Mouse (Mus musculus) hindbrain, embryonic 12.5 days (tissue): Measurements from ENCODE around the gene Olfr1410. TPM values are rescaled to one million over a fixed set of nuclear protein-coding genes. Genes with fewer than 3 reads are reported as not detected.

Experiments used
- ATAC-seq: fragments of 200-750 bp; cut with Nextera tagmentation; 2 replicates; pipeline ENCODE4 v1.8.0; 2017; ENCODE audit warnings: moderate TSS enrichment; ENCODE audit not compliant: low FRiP score
- H3K27ac ChIP-seq: fragments of 300-500 bp; sonication (generic); 2 replicates; pipeline ENCODE4 v1.5.1; 2016; ENCODE audit warnings: mild to moderate bottlenecking
- H3K27me3 ChIP-seq: fragments of 300-500 bp; sonication (generic); 2 replicates; pipeline ENCODE4 v1.6.1; 2016; ENCODE audit warnings: mild to moderate bottlenecking
- H3K36me3 ChIP-seq: fragments of 300-500 bp; sonication (generic); 2 replicates; pipeline ENCODE4 v1.6.1; 2016; ENCODE audit warnings: mild to moderate bottlenecking
- H3K4me1 ChIP-seq: fragments of 300-500 bp; sonication (generic); 2 replicates; pipeline ENCODE4 v1.6.1; 2016
- H3K4me2 ChIP-seq: fragments of 300-500 bp; sonication (generic); replicated peaks from 2 replicates; pipeline ENCODE4 v1.6.1; 2016; ENCODE audit warnings: mild to moderate bottlenecking
- H3K4me3 ChIP-seq: fragments of 300-500 bp; sonication (generic); 2 replicates; pipeline ENCODE4 v1.5.1; 2016; ENCODE audit warnings: mild to moderate bottlenecking
- H3K9ac ChIP-seq: fragments of 300-500 bp; sonication (generic); 2 replicates; pipeline ENCODE4 v1.6.1; 2016; ENCODE audit warnings: mild to moderate bottlenecking, moderate library complexity
- H3K9me3 ChIP-seq: fragments of 300-500 bp; sonication (generic); replicated peaks from 2 replicates; pipeline ENCODE4 v1.6.1; 2016; ENCODE audit warnings: mild to moderate bottlenecking
- WGBS: fragments of 180-500 bp; shearing (Covaris S2); methylation state at CpG from one replicate; pipeline ENCODE4 v1.1.7; 2016; 5-methylcytosine and 5-hydroxymethylcytosine counted together
- polyA plus RNA-seq: library from polyadenylated mRNA; unstranded; fragments of >200 nt; fragmentation: Nextera tagmentation; extraction: Ambion mirVana; gene quantifications from 2 replicates; pipeline ENCODE4 v1.2.1, GENCODE M21; 2016

The Olfr1410 gene
- not detected in 2 replicates for polyA plus RNA-seq

DNA sequence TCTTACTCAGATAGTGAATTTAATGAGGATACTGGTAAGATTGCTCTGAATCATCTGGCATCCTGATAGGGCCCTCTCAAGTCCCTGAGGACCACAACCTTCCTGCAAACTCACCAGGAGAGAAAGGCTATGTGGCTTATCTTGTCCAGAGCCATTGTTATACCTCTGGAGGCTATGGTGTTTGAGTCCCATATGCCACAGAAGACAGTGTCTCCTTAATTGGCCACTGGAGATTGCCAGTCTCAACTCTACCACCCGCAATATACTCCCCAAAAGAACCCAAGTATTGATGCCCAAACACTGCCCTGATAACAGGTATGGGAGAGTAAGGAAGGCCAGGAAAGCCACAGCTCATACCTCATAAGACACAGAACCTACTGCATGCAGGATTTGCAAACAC is at the start of gene Olfr1410:
Gene Olfr1410 (plus strand): TSS at position 301 of the 400 bp plus-strand sequence.
- H3K36me3 ChIP-seq = no peaks in the 10 kb centered on the region
- WGBS = 93% methylated on average over 1 of the region's 1 CpGs
- H3K4me2 ChIP-seq = no peak within 1 kb of the TSS
- no peak within 1 kb of the TSS for H3K9ac ChIP-seq
- no peaks in the 10 kb centered on the region for H3K4me1 ChIP-seq
- H3K27me3 ChIP-seq = no peaks in the 10 kb centered on the region
- H3K4me3 ChIP-seq = no peak within 1 kb of the TSS
- no peak within 1 kb of the TSS for H3K27ac ChIP-seq
- H3K9me3 ChIP-seq = no peaks in the 10 kb centered on the region
- ATAC-seq = no peak

DNA sequence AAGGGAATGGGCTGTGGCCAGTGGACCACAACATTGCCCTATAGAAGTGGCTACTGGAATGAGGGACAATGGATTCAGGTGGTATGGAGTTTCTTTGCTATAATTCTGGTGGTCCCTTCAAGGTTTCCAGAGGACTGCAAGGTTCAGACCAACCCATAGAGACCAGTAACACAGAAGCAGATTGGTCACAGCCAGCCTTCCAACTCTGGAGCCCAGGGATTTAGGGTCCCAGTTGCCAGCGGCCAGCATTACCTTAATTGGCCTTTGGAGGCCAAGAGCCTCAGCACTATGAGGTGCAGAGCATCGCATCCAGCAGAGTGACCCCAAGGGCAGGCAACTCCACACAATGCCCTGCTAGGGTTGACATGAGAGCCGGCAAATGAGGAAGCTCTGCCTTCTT is 34.6 kb upstream of the Olfr1410 start, which contains the start of gene Olfr1413:
Gene Olfr1413 (plus strand): TSS at position 301 of the 400 bp plus-strand sequence.
- H3K4me3 ChIP-seq = no peak within 1 kb of the TSS
- H3K36me3 ChIP-seq = no peaks in the 10 kb centered on the region
- no peaks in the 10 kb centered on the region for H3K27me3 ChIP-seq
- no peaks in the 10 kb centered on the region for H3K4me1 ChIP-seq
- H3K4me2 ChIP-seq = no peak within 1 kb of the TSS
- no peaks in the 10 kb centered on the region for H3K9me3 ChIP-seq
- H3K9ac ChIP-seq = no peak within 1 kb of the TSS
- no peak within 1 kb of the TSS for H3K27ac ChIP-seq
- no peak for ATAC-seq
- WGBS = 78% methylated on average over 3 of the region's 3 CpGs

DNA sequence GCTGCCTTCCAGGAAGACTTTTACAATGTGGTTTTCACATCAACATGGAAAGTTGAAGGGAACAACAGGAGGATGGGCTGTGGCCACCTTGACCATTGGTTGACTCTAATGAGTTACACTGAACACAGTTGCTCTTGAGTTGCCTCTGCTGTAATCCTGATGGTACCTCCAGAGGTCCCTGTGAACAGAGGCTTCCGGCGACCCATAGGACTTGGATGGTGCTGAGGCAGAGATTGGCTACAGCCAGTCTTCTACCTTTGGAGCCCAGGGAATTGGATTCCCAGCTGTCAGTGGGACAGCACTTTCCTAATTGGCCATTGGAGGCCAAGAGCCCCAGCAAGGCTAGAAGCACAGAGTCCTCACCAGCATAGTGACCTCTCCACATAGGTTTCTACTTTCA is 20.1 kb upstream of the Olfr1410 start, which contains the start of gene Olfr1412:
Gene Olfr1412 (plus strand): TSS at position 301 of the 400 bp plus-strand sequence.
- no peaks in the 10 kb centered on the region for H3K27me3 ChIP-seq
- H3K27ac ChIP-seq = no peak within 1 kb of the TSS
- H3K36me3 ChIP-seq = no peaks in the 10 kb centered on the region
- H3K4me2 ChIP-seq = no peak within 1 kb of the TSS
- ATAC-seq = no peak
- H3K9me3 ChIP-seq = no peaks in the 10 kb centered on the region
- no peak within 1 kb of the TSS for H3K4me3 ChIP-seq
- H3K9ac ChIP-seq = no peak within 1 kb of the TSS
- WGBS = 88% methylated on average over 2 of the region's 2 CpGs
- no peaks in the 10 kb centered on the region for H3K4me1 ChIP-seq

DNA sequence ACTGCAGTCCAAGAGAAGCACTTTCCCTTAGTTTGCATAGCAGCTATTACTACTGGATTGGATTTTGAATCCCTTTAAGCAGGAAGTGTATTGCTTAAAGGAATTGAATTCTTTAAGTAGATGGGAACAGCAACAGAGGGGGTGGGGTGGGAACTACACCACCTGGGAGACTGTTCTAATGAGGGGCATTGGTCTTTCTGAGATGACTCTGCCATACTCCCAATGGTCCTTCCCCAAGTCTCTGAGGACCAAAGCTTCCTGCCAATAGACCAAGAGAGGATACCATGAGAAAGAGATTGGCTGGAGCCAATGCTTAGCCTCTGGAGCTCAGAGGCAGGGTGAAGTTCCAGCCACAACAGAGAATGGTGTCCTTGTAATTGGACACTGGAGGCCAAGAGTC is 11.5 kb upstream of the Olfr1410 start, which contains the start of gene Olfr1411:
Gene Olfr1411 (plus strand): TSS at position 301 of the 400 bp plus-strand sequence.
- Histone ChIP-seq H3K9me3 (no peaks in the 10 kb centered on the region), H3K4me2 (no peak within 1 kb of the TSS), H3K27ac (no peak within 1 kb of the TSS), H3K27me3 (no peaks in the 10 kb centered on the region), H3K4me3 (no peak within 1 kb of the TSS), H3K4me1 (no peaks in the 10 kb centered on the region), H3K9ac (no peak within 1 kb of the TSS), H3K36me3 (no peaks in the 10 kb centered on the region)
- ATAC-seq = no peak

DNA sequence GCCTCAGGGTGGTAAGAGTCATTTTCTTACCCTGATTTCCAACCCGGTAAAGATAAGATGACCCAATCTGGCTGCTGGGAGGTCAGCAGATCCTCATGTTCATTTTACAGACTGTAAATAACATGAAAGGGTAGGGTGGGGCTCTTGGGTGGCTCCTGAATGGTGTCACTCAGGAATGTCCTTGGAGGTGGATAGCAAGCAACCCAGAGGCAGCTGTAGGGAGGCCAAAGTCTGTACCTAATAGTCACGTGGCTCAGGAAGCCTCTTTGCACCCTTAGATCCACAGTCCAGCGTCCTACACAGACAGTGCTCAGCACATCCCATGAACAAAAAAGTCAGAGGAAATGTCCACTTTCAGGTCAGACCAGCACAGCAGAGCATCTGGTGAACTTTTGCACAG is 9.6 kb upstream of the Olfr1410 start:
- H3K4me1 ChIP-seq = no peaks in the 10 kb centered on the region
- no peak overlapping the region for H3K4me2 ChIP-seq
- H3K27me3 ChIP-seq = no peaks in the 10 kb centered on the region
- H3K4me3 ChIP-seq = no peak overlapping the region
- H3K9me3 ChIP-seq = no peaks in the 10 kb centered on the region
- H3K27ac ChIP-seq = no peak overlapping the region
- no peaks in the 10 kb centered on the region for H3K36me3 ChIP-seq
- ATAC-seq = no peak
- H3K9ac ChIP-seq = no peak overlapping the region
- WGBS = 92% methylated on average over 3 of the region's 3 CpGs

DNA sequence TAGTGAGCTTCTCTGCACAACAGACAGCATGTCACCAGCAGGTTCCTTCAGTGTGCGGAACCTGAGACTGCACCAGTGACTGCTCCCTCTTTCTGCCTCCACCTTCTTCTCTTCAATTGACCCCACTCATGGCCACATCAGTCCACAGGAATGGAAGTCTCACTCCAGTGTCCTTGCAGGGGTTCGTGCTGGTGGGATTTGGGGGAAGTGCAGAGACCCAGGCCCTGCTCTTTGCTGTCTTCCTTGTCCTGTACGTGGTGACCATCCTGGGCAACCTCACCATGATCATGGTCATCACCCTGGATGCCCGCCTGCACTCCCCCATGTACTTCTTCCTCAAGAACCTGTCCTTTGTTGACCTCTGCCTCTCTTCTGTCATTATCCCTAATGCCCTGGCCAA is 2.1 kb downstream of the Olfr1410 start:
- 76% methylated on average over 4 of the region's 4 CpGs for WGBS
- Histone ChIP-seq H3K27me3 (peaks cover 10% of the 10 kb centered on the region), H3K4me3 (no peak overlapping the region), H3K27ac (no peak overlapping the region), H3K4me1 (no peaks in the 10 kb centered on the region), H3K9ac (no peak overlapping the region), H3K36me3 (no peaks in the 10 kb centered on the region), H3K4me2 (no peak overlapping the region), H3K9me3 (no peaks in the 10 kb centered on the region)
- no peak for ATAC-seq

DNA sequence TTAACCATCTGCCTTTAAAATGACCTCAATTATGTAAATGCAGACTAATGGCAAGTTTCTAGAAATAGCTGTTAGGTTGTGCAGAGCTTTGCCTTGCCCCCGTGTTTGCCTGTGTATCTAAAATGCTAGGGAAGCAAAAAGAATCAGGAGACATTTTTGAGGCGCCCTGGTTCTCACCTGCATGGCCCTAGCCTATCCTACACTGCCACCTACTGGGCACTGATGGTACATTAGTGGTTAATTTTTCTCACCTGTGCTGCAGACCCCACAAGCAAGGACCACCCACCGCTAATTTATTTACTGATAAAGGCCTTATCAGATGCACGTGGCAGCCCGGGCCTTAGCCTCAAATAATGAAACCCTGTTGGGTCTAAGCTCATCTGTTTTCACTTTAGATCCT is 5.4 kb downstream of the Olfr1410 start:
- H3K9ac ChIP-seq = no peak overlapping the region
- peaks cover 3% of the 10 kb centered on the region; the same call in 1 of the 2 replicates for H3K4me1 ChIP-seq
- WGBS = 9% methylated on average over 5 of the region's 5 CpGs
- H3K4me2 ChIP-seq = no peak overlapping the region
- no peak for ATAC-seq
- H3K9me3 ChIP-seq = no peaks in the 10 kb centered on the region
- no peak overlapping the region for H3K4me3 ChIP-seq
- peaks cover 10% of the 10 kb centered on the region for H3K27me3 ChIP-seq
- no peak overlapping the region for H3K27ac ChIP-seq
- H3K36me3 ChIP-seq = no peaks in the 10 kb centered on the region

DNA sequence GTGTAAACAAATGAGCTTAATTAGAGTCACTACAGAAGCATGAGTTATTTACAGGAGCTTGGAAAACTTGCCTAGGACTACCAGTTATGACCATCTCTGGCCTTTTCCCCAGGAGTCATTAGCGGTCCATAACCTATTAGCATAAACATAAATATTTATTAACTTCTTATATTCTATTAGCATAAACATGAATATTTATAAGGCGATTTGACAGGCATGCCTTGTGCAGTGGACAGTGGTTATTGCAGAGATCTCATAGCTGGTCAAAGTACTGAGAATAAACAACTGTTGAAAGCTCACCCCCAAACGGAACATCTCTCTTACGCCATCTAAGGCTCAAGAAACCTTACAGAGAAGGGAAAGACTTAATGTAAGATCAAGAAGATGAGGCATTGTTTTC is 7.6 kb downstream of the Olfr1410 start:
- H3K9ac ChIP-seq = no peak overlapping the region
- WGBS = 37% methylated on average over 4 of the region's 4 CpGs
- H3K4me1 ChIP-seq = peaks cover 3% of the 10 kb centered on the region; the same call in 1 of the 2 replicates
- peaks cover 10% of the 10 kb centered on the region for H3K27me3 ChIP-seq
- H3K9me3 ChIP-seq = no peaks in the 10 kb centered on the region
- H3K36me3 ChIP-seq = no peaks in the 10 kb centered on the region
- no peak overlapping the region for H3K27ac ChIP-seq
- peak; percentile 60; the same call in 1 of the 2 replicates for ATAC-seq
- H3K4me3 ChIP-seq = no peak overlapping the region
- no peak overlapping the region for H3K4me2 ChIP-seq

DNA sequence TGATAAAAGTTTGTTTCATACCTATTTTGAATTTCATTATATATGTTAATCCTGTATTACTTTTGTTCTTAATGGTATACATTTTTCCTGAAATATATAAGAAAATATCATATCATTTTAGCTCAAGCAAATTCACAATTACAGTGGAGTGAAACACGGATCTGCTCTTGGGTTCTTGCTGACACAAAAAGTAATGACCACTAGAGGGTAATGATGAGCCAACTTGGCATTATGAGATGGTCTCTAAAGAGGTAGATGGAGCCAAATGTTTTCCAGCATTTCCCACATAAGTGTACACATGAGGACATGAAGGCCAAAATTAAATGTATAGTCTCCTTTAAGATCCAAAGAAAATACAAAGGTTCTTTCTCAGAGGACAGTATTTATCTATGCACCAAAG is 8.9 kb downstream of the Olfr1410 start:
- ATAC-seq = no peak
- no peak overlapping the region for H3K4me2 ChIP-seq
- WGBS = 13% methylated on average over 1 of the region's 1 CpGs
- peaks cover 10% of the 10 kb centered on the region for H3K27me3 ChIP-seq
- H3K4me3 ChIP-seq = no peak overlapping the region
- H3K9ac ChIP-seq = no peak overlapping the region
- no peaks in the 10 kb centered on the region for H3K9me3 ChIP-seq
- no peak overlapping the region for H3K27ac ChIP-seq
- peaks cover 3% of the 10 kb centered on the region; the same call in 1 of the 2 replicates for H3K4me1 ChIP-seq
- H3K36me3 ChIP-seq = no peaks in the 10 kb centered on the region

DNA sequence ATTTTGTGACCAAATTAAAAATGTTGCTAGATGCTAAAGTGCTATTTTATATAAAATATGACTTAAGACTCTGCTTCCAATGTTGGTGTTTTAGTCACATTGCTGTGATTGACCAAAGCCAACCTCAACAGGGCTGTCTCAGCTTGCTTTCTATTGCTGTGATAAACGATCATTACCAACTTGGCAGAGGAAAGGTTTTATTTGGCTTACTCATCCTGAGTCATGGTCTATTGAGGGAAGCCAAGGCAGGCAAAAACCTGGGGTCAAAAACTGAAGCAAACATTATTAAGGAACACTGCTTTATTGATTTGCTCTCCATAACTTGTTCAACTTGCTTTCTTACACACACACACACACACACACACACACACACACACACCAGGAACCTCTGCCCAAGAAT is 10.5 kb downstream of the Olfr1410 start:
- Histone ChIP-seq H3K4me1 (peaks cover 3% of the 10 kb centered on the region; the same call in 1 of the 2 replicates), H3K27ac (no peak overlapping the region), H3K9me3 (no peaks in the 10 kb centered on the region), H3K9ac (no peak overlapping the region), H3K36me3 (no peaks in the 10 kb centered on the region), H3K27me3 (peaks cover 10% of the 10 kb centered on the region), H3K4me3 (no peak overlapping the region), H3K4me2 (no peak overlapping the region)
- 86% methylated on average over 1 of the region's 1 CpGs for WGBS
- no peak for ATAC-seq

DNA sequence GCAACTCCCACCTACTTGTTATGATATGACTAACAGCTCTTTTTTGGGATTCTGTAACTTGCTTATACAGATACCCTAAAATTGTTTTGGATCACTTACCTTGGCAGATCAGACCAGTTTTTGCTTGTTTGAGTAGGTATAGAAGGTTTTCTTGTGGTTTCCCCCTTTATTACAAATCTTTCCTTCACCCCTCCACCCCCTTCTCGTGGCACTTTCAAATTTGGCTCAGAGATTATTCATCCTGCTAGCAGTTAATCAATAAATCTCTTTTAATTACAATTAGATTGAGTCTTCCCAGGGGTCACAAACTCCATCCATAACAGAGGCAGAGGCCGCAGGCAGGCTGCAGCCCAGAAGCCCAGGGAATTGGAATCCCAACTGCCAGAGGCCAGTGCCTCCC is 11.9 kb downstream of the Olfr1410 start, which contains the start of gene Olfr12:
Gene Olfr12 (plus strand): TSS at position 301 of the 400 bp plus-strand sequence.
- H3K4me3 ChIP-seq = no peak within 1 kb of the TSS
- no peak within 1 kb of the TSS for H3K4me2 ChIP-seq
- H3K27ac ChIP-seq = no peak within 1 kb of the TSS
- H3K4me1 ChIP-seq = peaks cover 3% of the 10 kb centered on the region; the same call in 1 of the 2 replicates
- ATAC-seq = no peak
- WGBS = 65% methylated on average over 2 of the region's 2 CpGs
- no peaks in the 10 kb centered on the region for H3K36me3 ChIP-seq
- H3K9ac ChIP-seq = no peak within 1 kb of the TSS
- no peaks in the 10 kb centered on the region for H3K9me3 ChIP-seq
- 0 out of 2 replicates have a peak, but pooled peaks cover under 1% of the 10 kb centered on the region for H3K27me3 ChIP-seq

DNA sequence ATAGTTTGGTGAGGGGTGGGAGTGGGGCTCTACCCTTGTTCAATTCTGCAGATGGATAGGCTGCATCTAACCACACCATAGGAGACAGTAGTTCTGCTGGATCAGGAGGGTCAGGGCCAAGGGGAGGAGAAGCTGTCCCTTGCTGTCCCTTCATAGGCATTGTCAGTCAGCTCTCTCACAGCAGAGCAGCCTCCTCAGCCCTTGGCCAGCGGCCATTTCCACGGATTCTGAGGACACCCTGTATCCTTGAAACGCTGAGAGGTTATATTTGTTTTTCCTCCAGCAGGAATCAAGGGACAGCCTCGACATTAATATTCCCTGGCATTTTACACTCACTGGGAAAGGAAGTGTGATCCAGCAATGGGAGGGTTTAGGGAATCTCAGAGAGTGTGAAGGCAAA is 12.8 kb downstream of the Olfr1410 start:
- no peak for ATAC-seq

DNA sequence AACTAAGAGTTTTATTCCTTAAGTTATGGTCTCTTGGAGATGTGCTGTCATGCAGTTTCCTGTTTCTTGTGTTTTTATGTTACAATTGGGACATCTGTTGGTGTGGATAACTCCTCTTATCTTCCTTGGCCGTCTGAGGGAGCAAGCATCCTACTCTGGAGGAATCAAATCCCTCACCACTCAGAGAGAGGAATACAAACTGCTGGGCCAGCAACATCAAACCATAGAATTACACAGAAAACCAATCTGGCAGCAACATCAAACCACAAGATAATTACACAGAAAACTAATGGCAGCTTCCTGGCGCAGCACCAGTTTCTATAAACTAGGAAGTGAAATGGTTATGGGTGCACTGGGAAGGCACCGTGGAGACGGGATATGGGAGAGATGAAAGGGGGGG is 22.6 kb downstream of the Olfr1410 start:
- no peaks in the 10 kb centered on the region for H3K4me1 ChIP-seq
- 81% methylated on average over 4 of the region's 4 CpGs for WGBS
- H3K36me3 ChIP-seq = no peaks in the 10 kb centered on the region
- no peak overlapping the region for H3K4me3 ChIP-seq
- no peaks in the 10 kb centered on the region for H3K9me3 ChIP-seq
- H3K27me3 ChIP-seq = no peaks in the 10 kb centered on the region; the same call in 1 of the 2 replicates
- no peak for ATAC-seq
- H3K4me2 ChIP-seq = no peak overlapping the region
- H3K27ac ChIP-seq = no peak overlapping the region
- no peak overlapping the region for H3K9ac ChIP-seq

More for the DNA sequence above, 12.8 kb downstream of the Olfr1410 start:
- Histone ChIP-seq H3K36me3 (no peaks in the 10 kb centered on the region), H3K4me2 (no peak overlapping the region), H3K27ac (no peak overlapping the region), H3K9me3 (no peaks in the 10 kb centered on the region), H3K4me1 (peaks cover 2% of the 10 kb centered on the region; the same call in 1 of the 2 replicates), H3K4me3 (no peak overlapping the region), H3K27me3 (no peaks in the 10 kb centered on the region), H3K9ac (no peak overlapping the region)
- 80% methylated on average over 4 of the region's 4 CpGs for WGBS
